Mouse (Mus musculus): ENCODE measurements around the gene Gm20604.

GRCm38 (mm10) chr12:102739096-102739495 lies 19.4 kb downstream of the Gm20604 start:
- TF ChIP-seq CTCF (IDR thresholded peaks at IDR 0.05; ENCODE audit: low read depth, low read length) = no peak
- no peak for TF ChIP-seq POLR2A (IDR thresholded peaks at IDR 0.05; ENCODE audit: insufficient read depth, low read length)

All from ES-Bruce4 (cell line).